Mouse (Mus musculus) heart, embryonic 14.5 days (tissue): ENCODE data around the gene Cgn. TPM values are rescaled to one million over a fixed set of nuclear protein-coding genes. Genes with fewer than 3 reads are reported as not detected.

ENCODE experiments used
- ATAC-seq: fragments of 200-750 bp; cut with Nextera tagmentation; 2 replicates; pipeline ENCODE4 v1.8.0; 2017; ENCODE audit warnings: low read depth, moderate TSS enrichment; ENCODE audit not compliant: insufficient number of reproducible peaks, insufficient read depth, low FRiP score
- H3K27ac ChIP-seq, 2 experiments: fragments of 200-500 bp in 1 of 2; fragments of 300-500 bp in 1 of 2; sonication (generic) in 1 of 2; replicated peaks in 1 of 2; 2 replicates each; pipeline ENCODE4 v1.5.1; 2012 to 2014; ENCODE audit warnings: low read depth in 2 of 2, low read length in 2 of 2, control low read depth in 1 of 2, mild to moderate bottlenecking in 1 of 2, mixed read lengths in 1 of 2; ENCODE audit not compliant: control insufficient read depth in 1 of 2, insufficient read depth in 1 of 2
- H3K27me3 ChIP-seq: fragments of 300-500 bp; sonication (generic); 2 replicates; pipeline ENCODE4 v1.6.1; 2014; ENCODE audit warnings: mild to moderate bottlenecking, low read length, control low read depth; ENCODE audit not compliant: control insufficient read depth, insufficient read depth
- H3K36me3 ChIP-seq: fragments of 300-500 bp; sonication (generic); 2 replicates; pipeline ENCODE4 v1.6.1; 2014; ENCODE audit warnings: mild to moderate bottlenecking, control low read depth, low read length, mixed read lengths; ENCODE audit not compliant: control insufficient read depth, insufficient read depth
- H3K4me1 ChIP-seq, 2 experiments: fragments of 200-500 bp in 1 of 2; fragments of 300-500 bp in 1 of 2; sonication (generic) in 1 of 2; 2 replicates each; pipeline ENCODE4 v1.6.1; 2012 to 2014; ENCODE audit warnings: low read length in 2 of 2, control low read depth in 1 of 2, mixed read lengths in 1 of 2; ENCODE audit not compliant: control insufficient read depth in 2 of 2, insufficient read depth in 2 of 2
- H3K4me2 ChIP-seq: fragments of 300-500 bp; sonication (generic); 2 replicates; pipeline ENCODE4 v1.6.1; 2014; ENCODE audit warnings: mild to moderate bottlenecking, low read length
- H3K4me3 ChIP-seq, 2 experiments: fragments of 200-500 bp in 1 of 2; fragments of 300-500 bp in 1 of 2; sonication (generic) in 1 of 2; 2 replicates each; pipeline ENCODE4 v1.5.1; 2012 to 2014; ENCODE audit warnings: low read length in 2 of 2, mild to moderate bottlenecking in 2 of 2, control low read depth in 1 of 2, low read depth in 1 of 2, moderate library complexity in 1 of 2; ENCODE audit not compliant: control insufficient read depth in 1 of 2, insufficient read depth in 1 of 2
- H3K9ac ChIP-seq: fragments of 300-500 bp; sonication (generic); 2 replicates; pipeline ENCODE4 v1.6.1; 2014; ENCODE audit warnings: mild to moderate bottlenecking, low read length
- H3K9me3 ChIP-seq: fragments of 300-500 bp; sonication (generic); 2 replicates; pipeline ENCODE4 v1.6.1; 2016; ENCODE audit warnings: low read length, control low read depth; ENCODE audit not compliant: control insufficient read depth
- WGBS: fragments of 180-500 bp; shearing (Covaris S2); extraction: QIAGEN DNeasy Blood & Tissue Kit; methylation state at CpG from one replicate; pipeline ENCODE4 v1.1.7; 2014; 5-methylcytosine and 5-hydroxymethylcytosine counted together
- polyA plus RNA-seq: library from polyadenylated mRNA; unstranded; fragments of >200 nt; fragmentation: Nextera tagmentation; extraction: Ambion mirVana; gene quantifications from 2 replicates; pipeline ENCODE4 v1.2.1, GENCODE M21; 2014

Gene Cgn
- polyA plus RNA-seq, 1 experiment from 2014 or later, result 1.1 TPM

GRCm38 (mm10) chr3:94821008-94821638, 34.8 kb upstream of the Cgn start:
- Histone ChIP-seq H3K9ac (peak overlapping the region; percentile 89), H3K4me1 (peaks cover 2 to 7% of the 10 kb centered on the region in 2 experiments; a peak in 3 of 4 replicates), H3K27ac (peak overlapping the region; percentile 80 to 86), H3K4me2 (peak overlapping the region; percentile 64), H3K4me3 (peak overlapping the region; percentile 62 to 78), H3K9me3 (0 out of 2 replicates have a peak, but pooled peaks cover 3% of the 10 kb centered on the region), H3K27me3 (no peaks in the 10 kb centered on the region), H3K36me3 (no peaks in the 10 kb centered on the region)
- peak; percentile 56; the same call in 1 of the 2 replicates for ATAC-seq
- WGBS, result 1% methylated on average over 31 of the region's 31 CpGs

GRCm38 (mm10) chr3:94819452-94820425, 33.4 kb upstream of the Cgn start:
- Histone ChIP-seq H3K27ac (peak overlapping the region; percentile 29 to 56; a peak in 3 of 4 replicates), H3K4me2 (peak overlapping the region; percentile 26), H3K27me3 (no peaks in the 10 kb centered on the region), H3K4me1 (peaks cover 2 to 7% of the 10 kb centered on the region in 2 experiments; a peak in 3 of 4 replicates), H3K36me3 (no peaks in the 10 kb centered on the region), H3K9me3 (0 out of 2 replicates have a peak, but pooled peaks cover 3% of the 10 kb centered on the region), H3K9ac (no peak overlapping the region), H3K4me3 (no peak overlapping the region)
- no peak for ATAC-seq
- WGBS, result 41% methylated on average over 24 of the region's 24 CpGs

DNA sequence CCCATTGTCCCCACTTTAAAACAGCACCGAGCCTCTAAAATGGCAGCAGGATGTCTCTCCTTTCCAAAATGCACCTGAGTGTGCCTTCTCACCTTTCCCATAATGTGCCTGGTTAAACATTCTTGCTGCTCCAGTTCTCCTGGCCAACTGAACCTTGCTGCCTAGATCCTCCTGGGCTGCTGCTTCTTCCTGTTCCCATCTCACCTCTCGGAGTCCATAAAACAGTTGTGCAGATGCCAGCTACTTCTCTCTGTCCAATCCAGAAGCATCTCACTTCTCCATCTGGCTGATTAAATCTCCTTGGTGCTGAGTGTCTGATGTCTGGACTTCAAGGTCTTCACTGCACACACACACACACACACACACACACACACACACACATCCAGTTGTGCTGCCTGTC, 31.4 kb upstream of the Cgn start:
- H3K9me3 ChIP-seq, result no peaks in the 10 kb centered on the region
- no peak overlapping the region for H3K4me3 ChIP-seq
- no peak overlapping the region for H3K27ac ChIP-seq
- no peak for ATAC-seq
- no peak overlapping the region for H3K4me2 ChIP-seq
- H3K36me3 ChIP-seq, result no peaks in the 10 kb centered on the region
- peaks cover 2 to 7% of the 10 kb centered on the region in 2 experiments; a peak in 3 of 4 replicates for H3K4me1 ChIP-seq
- WGBS, result 77% methylated on average over 2 of the region's 2 CpGs
- H3K9ac ChIP-seq, result no peak overlapping the region
- H3K27me3 ChIP-seq, result no peaks in the 10 kb centered on the region

DNA sequence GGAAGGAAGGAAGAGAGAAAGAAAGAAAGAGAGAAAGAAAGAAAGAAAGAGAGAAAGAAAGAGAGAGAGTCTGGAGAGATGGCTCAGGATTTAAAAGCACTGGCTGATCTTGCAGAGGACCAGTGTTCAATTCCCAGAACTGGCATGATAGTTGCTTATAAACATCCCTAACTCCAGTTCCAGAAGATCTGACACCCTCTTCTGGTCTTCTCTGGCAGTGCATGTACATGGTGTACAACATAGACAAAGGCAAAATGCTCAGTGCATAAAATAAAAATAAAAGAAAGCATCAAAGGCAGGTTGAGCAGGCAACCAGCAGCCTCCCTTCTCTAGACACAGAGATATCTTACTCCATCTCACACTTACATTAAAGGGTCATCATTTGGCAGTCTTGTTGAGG, 29.3 kb upstream of the Cgn start:
- Histone ChIP-seq H3K27me3 (no peaks in the 10 kb centered on the region), H3K36me3 (no peaks in the 10 kb centered on the region), H3K9ac (no peak overlapping the region), H3K4me1 (peaks cover 2 to 4% of the 10 kb centered on the region in 2 experiments; a peak in 3 of 4 replicates), H3K4me2 (no peak overlapping the region), H3K4me3 (no peak overlapping the region), H3K27ac (no peak overlapping the region), H3K9me3 (no peaks in the 10 kb centered on the region)
- no peak for ATAC-seq

GRCm38 (mm10) chr3:94814663-94815062, 28.4 kb upstream of the Cgn start:
- H3K9ac ChIP-seq, result no peak overlapping the region
- H3K9me3 ChIP-seq, result no peaks in the 10 kb centered on the region
- no peaks in the 10 kb centered on the region for H3K36me3 ChIP-seq
- no peaks in the 10 kb centered on the region for H3K27me3 ChIP-seq
- no peak overlapping the region for H3K4me2 ChIP-seq
- no peaks in the 10 kb centered on the region for H3K4me1 ChIP-seq
- 77% methylated on average over 4 of the region's 4 CpGs for WGBS
- no peak for ATAC-seq
- no peak overlapping the region for H3K4me3 ChIP-seq
- H3K27ac ChIP-seq, result no peak overlapping the region

DNA sequence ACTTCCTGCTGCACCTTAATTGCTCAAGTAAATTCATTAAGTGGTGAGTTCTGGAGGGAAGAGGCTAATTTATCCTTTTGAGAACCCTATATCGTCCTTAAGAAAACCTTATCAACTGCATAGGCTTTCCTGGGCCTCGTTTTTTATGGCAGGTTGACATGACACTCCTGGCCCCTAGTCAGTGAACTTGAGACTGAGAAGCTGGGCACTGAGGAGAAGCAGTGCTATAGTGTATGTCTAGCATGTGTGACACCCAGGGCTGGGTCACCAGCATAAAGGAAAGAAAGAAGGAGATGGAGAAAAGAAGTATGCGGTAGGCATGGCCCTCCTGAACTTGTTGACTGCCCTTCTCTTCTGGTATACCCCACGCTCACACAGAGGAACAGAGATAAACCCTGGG, 27.8 kb upstream of the Cgn start:
- no peak overlapping the region for H3K27ac ChIP-seq
- no peaks in the 10 kb centered on the region for H3K9me3 ChIP-seq
- no peaks in the 10 kb centered on the region for H3K36me3 ChIP-seq
- H3K27me3 ChIP-seq, result no peaks in the 10 kb centered on the region
- H3K9ac ChIP-seq, result no peak overlapping the region
- H3K4me3 ChIP-seq, result no peak overlapping the region
- H3K4me2 ChIP-seq, result no peak overlapping the region
- no peak for ATAC-seq
- H3K4me1 ChIP-seq, result 0 out of 4 replicates have a peak, but pooled peaks cover 0 to under 1% of the 10 kb centered on the region in 2 experiments
- WGBS, result 73% methylated on average over 4 of the region's 4 CpGs

GRCm38 (mm10) chr3:94813651-94814050, 27.4 kb upstream of the Cgn start:
- Histone ChIP-seq H3K27me3 (no peaks in the 10 kb centered on the region), H3K9me3 (no peaks in the 10 kb centered on the region), H3K36me3 (no peaks in the 10 kb centered on the region), H3K27ac (no peak overlapping the region), H3K4me3 (no peak overlapping the region), H3K4me1 (0 out of 4 replicates have a peak, but pooled peaks cover 0 to 4% of the 10 kb centered on the region in 2 experiments), H3K4me2 (no peak overlapping the region), H3K9ac (no peak overlapping the region)
- WGBS, result 79% methylated on average over 3 of the region's 3 CpGs
- ATAC-seq, result no peak
